In genomic region chr8:123253451-123254098, GRCm38 (mm10) we compare ENCODE assay signal across 8 mouse cellular contexts. TPM values are rescaled to one million over a fixed set of nuclear protein-coding genes. Genes with fewer than 3 reads are reported as not detected.
DNase-seq lines count a peak whose midpoint lies in the region; ATAC-seq and TF ChIP-seq lines count a peak whose summit lies in the region.

No protein-coding gene starts in this region.

- H3K4me1 ChIP-seq in heart, embryonic 13.5 days, result peaks cover 27% of the 10 kb centered on the region
- H3K4me1 ChIP-seq in ES-E14 (ENCODE audit: control insufficient read depth in 2 of 2, insufficient read depth in 2 of 2, low read length in 2 of 2, poor library complexity in 1 of 2), result no peaks in the 10 kb centered on the region
- peaks cover 17% of the 10 kb centered on the region for H3K4me1 ChIP-seq in embryonic facial prominence, embryonic 14.5 days (ENCODE audit: control insufficient read depth, insufficient read depth, low read length)
- H3K4me1 ChIP-seq in neural tube, embryonic 12.5 days, result peaks cover 36% of the 10 kb centered on the region

- peak; percentile 6; the same call in 1 of the 2 replicates for ATAC-seq in heart, embryonic 13.5 days (ENCODE audit: extremely low read depth, insufficient number of reproducible peaks, low FRiP score, low TSS enrichment)
- ATAC-seq in embryonic facial prominence, embryonic 14.5 days (ENCODE audit: low read depth), result peak; percentile 50
- ATAC-seq in neural tube, embryonic 12.5 days (ENCODE audit: low FRiP score, low read depth), result peak; percentile 53

- no peaks in the 10 kb centered on the region for H3K9me3 ChIP-seq in heart, embryonic 13.5 days
- no peaks in the 10 kb centered on the region for H3K9me3 ChIP-seq in ES-E14 (ENCODE audit: control insufficient read depth, insufficient read depth, low read depth, low read length)
- no peaks in the 10 kb centered on the region for H3K9me3 ChIP-seq in embryonic facial prominence, embryonic 14.5 days (ENCODE audit: control insufficient read depth, low read length)
- no peaks in the 10 kb centered on the region for H3K9me3 ChIP-seq in neural tube, embryonic 12.5 days

- DNase-seq in heart, adult 18-20 months, result no peak
- no peak for DNase-seq in ES-E14 (ENCODE audit: low read depth, low spot score)
- DNase-seq in embryonic facial prominence, embryonic 14.5 days (ENCODE audit: low spot score), result no peak
- DNase-seq in kidney, postnatal 14 days, result peak; percentile 45
- no peak for DNase-seq in layer of hippocampus, adult 11-12 months (ENCODE audit: low spot score)
- DNase-seq in gastrocnemius, postnatal 25 days, result no peak

- H3K27me3 ChIP-seq in heart, embryonic 13.5 days (replicated peaks), result no peaks in the 10 kb centered on the region
- H3K27me3 ChIP-seq in embryonic facial prominence, embryonic 14.5 days (replicated peaks; ENCODE audit: control insufficient read depth, insufficient read depth, low read length), result no peaks in the 10 kb centered on the region
- H3K27me3 ChIP-seq in neural tube, embryonic 12.5 days (replicated peaks), result no peaks in the 10 kb centered on the region

- peak overlapping the region; percentile 98 for H3K9ac ChIP-seq in heart, embryonic 13.5 days
- peak overlapping the region; percentile 93 for H3K9ac ChIP-seq in ES-E14 (ENCODE audit: insufficient read depth, low read depth, low read length, poor library complexity, severe bottlenecking)
- peak overlapping the region; percentile 88 for H3K9ac ChIP-seq in embryonic facial prominence, embryonic 14.5 days (ENCODE audit: low read depth, low read length)
- H3K9ac ChIP-seq in neural tube, embryonic 12.5 days, result peak overlapping the region; percentile 89

- in situ Hi-C loops in ES-E14 (cut with MboI; ENCODE audit: low sequenced_read_pairs in 2 of 2, unreplicated experiment in 2 of 2), result no loop called here

- peaks cover 64% of the 10 kb centered on the region for H3K36me3 ChIP-seq in heart, embryonic 13.5 days
- peaks cover 9% of the 10 kb centered on the region; the same call in 1 of the 2 replicates for H3K36me3 ChIP-seq in ES-E14 (ENCODE audit: control insufficient read depth, insufficient read depth, low read length, poor library complexity, severe bottlenecking)
- H3K36me3 ChIP-seq in embryonic facial prominence, embryonic 14.5 days (ENCODE audit: control insufficient read depth, insufficient read depth, low read length), result peaks cover 63% of the 10 kb centered on the region
- peaks cover 51% of the 10 kb centered on the region for H3K36me3 ChIP-seq in neural tube, embryonic 12.5 days

- peak overlapping the region; percentile 90 for H3K27ac ChIP-seq in heart, embryonic 13.5 days (replicated peaks)
- no peak overlapping the region for H3K27ac ChIP-seq in ES-E14 (ENCODE audit: insufficient read depth, low read depth, low read length, poor library complexity, severe bottlenecking)
- H3K27ac ChIP-seq in embryonic facial prominence, embryonic 14.5 days (replicated peaks; ENCODE audit: low read depth, low read length), result peak overlapping the region; percentile 72
- H3K27ac ChIP-seq in neural tube, embryonic 12.5 days, result peak overlapping the region; percentile 74; the same call in 1 of the 2 replicates

- H3K4me2 ChIP-seq in heart, embryonic 13.5 days, result peak overlapping the region; percentile 96
- H3K4me2 ChIP-seq in embryonic facial prominence, embryonic 14.5 days (ENCODE audit: low read depth, low read length), result peak overlapping the region; percentile 87
- peak overlapping the region; percentile 98 for H3K4me2 ChIP-seq in neural tube, embryonic 12.5 days (replicated peaks)

- under 1% methylated on average over 30 of the region's 40 CpGs for WGBS in heart, embryonic 13.5 days
- whole genome bisulfite sequencing in embryonic facial prominence, embryonic 14.5 days, result under 1% methylated on average over 36 of the region's 40 CpGs
- WGBS in neural tube, embryonic 12.5 days, result under 1% methylated on average over 40 of the region's 40 CpGs

- H3K4me3 ChIP-seq in heart, embryonic 13.5 days, result peak overlapping the region; percentile 88
- peak overlapping the region; percentile 90 to 96 for H3K4me3 ChIP-seq in ES-E14 (ENCODE audit: insufficient read depth in 1 of 2, low read depth in 1 of 2, low read length in 2 of 2, poor library complexity in 1 of 2, severe bottlenecking in 1 of 2)
- H3K4me3 ChIP-seq in embryonic facial prominence, embryonic 14.5 days (ENCODE audit: low read depth, low read length), result peak overlapping the region; percentile 94
- peak overlapping the region; percentile 97 for H3K4me3 ChIP-seq in neural tube, embryonic 12.5 days

TF ChIP-seq in ES-E14, 5 proteins besides CTCF, POLR2A, EP300 and RAD21:
- TF ChIP-seq HCFC1 (IDR thresholded peaks at IDR 0.05; ENCODE audit: borderline replicate concordance, insufficient read depth, low read length) (no peak), MAFK (IDR thresholded peaks at IDR 0.05; ENCODE audit: insufficient read depth, low read depth, low read length) (no peak), ZNF384 (IDR thresholded peaks at IDR 0.05; ENCODE audit: low read depth, low read length) (no peak), ZC3H11A (IDR thresholded peaks at IDR 0.05; ENCODE audit: borderline replicate concordance, low read depth, low read length) (no peak), CHD2 (IDR thresholded peaks at IDR 0.05; ENCODE audit: low read depth, low read length) (no peak)

RNA-seq across cellular contexts. Expression of gene Zfp276, which starts 0.4 kb away (rescaled TPM):
- 12.7 and 13.5 TPM in 2 replicates for polyA plus RNA-seq in heart, embryonic 13.5 days (2015; fragmentation: Nextera tagmentation; extraction: Ambion mirVana)
- total RNA-seq in heart, adult 18-20 months (2021), result 10 to 100 TPM; 10.3 to 13.4 TPM
- total RNA-seq in ES-E14 (2012; rRNA removed), result 14.8 and 19.1 TPM in 2 replicates
- polyA plus RNA-seq in embryonic facial prominence, embryonic 14.5 days (2014; fragmentation: Nextera tagmentation; extraction: Ambion mirVana), result 19.5 and 21.4 TPM in 2 replicates
- 32.9 and 36.0 TPM in 2 replicates for polyA plus RNA-seq in neural tube, embryonic 12.5 days (2016; fragmentation: Nextera tagmentation; extraction: Ambion mirVana)
- total RNA-seq in gastrocnemius, postnatal 25 days (2021), result 1 to 10 TPM; 5.2 to 6.5 TPM

RNA-seq across cellular contexts. Expression of gene Vps9d1, which starts 0.6 kb away (rescaled TPM):
- 18.1 and 18.5 TPM in 2 replicates for polyA plus RNA-seq in heart, embryonic 13.5 days (2015; fragmentation: Nextera tagmentation; extraction: Ambion mirVana)
- total RNA-seq in heart, adult 18-20 months (2021), result 10 to 100 TPM; 27.8 to 31.5 TPM
- total RNA-seq in ES-E14 (2012; rRNA removed), result 10.8 and 15.4 TPM in 2 replicates
- 24.5 and 26.3 TPM in 2 replicates for polyA plus RNA-seq in embryonic facial prominence, embryonic 14.5 days (2014; fragmentation: Nextera tagmentation; extraction: Ambion mirVana)
- 40.3 and 51.1 TPM in 2 replicates for polyA plus RNA-seq in neural tube, embryonic 12.5 days (2016; fragmentation: Nextera tagmentation; extraction: Ambion mirVana)
- total RNA-seq in gastrocnemius, postnatal 25 days (2021), result 10 to 100 TPM; 12.2 to 13.7 TPM

RNA-seq across cellular contexts. Expression of gene Spata2l, which starts 17.5 kb away (rescaled TPM):
- 3.1 and 3.2 TPM in 2 replicates for polyA plus RNA-seq in heart, embryonic 13.5 days (2015; fragmentation: Nextera tagmentation; extraction: Ambion mirVana)
- 1 to 10 TPM; 7.0 to 7.9 TPM for total RNA-seq in heart, adult 18-20 months (2021)
- total RNA-seq in ES-E14 (2012; rRNA removed), result 1.2 and 1.7 TPM in 2 replicates
- polyA plus RNA-seq in embryonic facial prominence, embryonic 14.5 days (2014; fragmentation: Nextera tagmentation; extraction: Ambion mirVana), result 4.3 and 4.9 TPM in 2 replicates
- 3.8 and 4.7 TPM in 2 replicates for polyA plus RNA-seq in neural tube, embryonic 12.5 days (2016; fragmentation: Nextera tagmentation; extraction: Ambion mirVana)
- 1 to 10 TPM; 1.4 to 1.5 TPM for total RNA-seq in gastrocnemius, postnatal 25 days (2021)

RNA-seq across cellular contexts. Expression of gene Cdk10, which starts 28.9 kb away (rescaled TPM):
- 19.5 and 20.5 TPM in 2 replicates for polyA plus RNA-seq in heart, embryonic 13.5 days (2015; fragmentation: Nextera tagmentation; extraction: Ambion mirVana)
- total RNA-seq in heart, adult 18-20 months (2021), result 10 to 100 TPM; 17.5 to 24.2 TPM
- total RNA-seq in ES-E14 (2012; rRNA removed), result 42.7 and 58.9 TPM in 2 replicates
- 31.1 and 36.7 TPM in 2 replicates for polyA plus RNA-seq in embryonic facial prominence, embryonic 14.5 days (2014; fragmentation: Nextera tagmentation; extraction: Ambion mirVana)
- polyA plus RNA-seq in neural tube, embryonic 12.5 days (2016; fragmentation: Nextera tagmentation; extraction: Ambion mirVana), result 35.6 and 36.1 TPM in 2 replicates
- 10 to 100 TPM; 10.1 to 12.0 TPM for total RNA-seq in gastrocnemius, postnatal 25 days (2021)

RNA-seq across cellular contexts. Expression of gene Spata33, which starts 40.9 kb away (rescaled TPM):
- polyA plus RNA-seq in heart, embryonic 13.5 days (2015; fragmentation: Nextera tagmentation; extraction: Ambion mirVana), result 3.7 TPM in 2 replicates
- 10 to 100 TPM; 28.5 to 31.6 TPM for total RNA-seq in heart, adult 18-20 months (2021)
- total RNA-seq in ES-E14 (2012; rRNA removed), result 1.2 and 1.4 TPM in 2 replicates
- polyA plus RNA-seq in embryonic facial prominence, embryonic 14.5 days (2014; fragmentation: Nextera tagmentation; extraction: Ambion mirVana), result 5.7 and 6.1 TPM in 2 replicates
- polyA plus RNA-seq in neural tube, embryonic 12.5 days (2016; fragmentation: Nextera tagmentation; extraction: Ambion mirVana), result 7.0 and 8.5 TPM in 2 replicates
- 1 to 10 TPM in 1 of 2 experiments, under 1 TPM in 1; 0.91 to 1.2 TPM for total RNA-seq in gastrocnemius, postnatal 25 days (2021)
